In genomic region chr8:48319674-48320073, GRCm38 (mm10) we compare ENCODE assay signal across 29 mouse cellular contexts.
"Had no signal": no experiment of that assay in that cellular context is flagged by ENCODE, and none has a peak within 500 bp of the region (broad histone marks: within the 10 kb centered on the region; RNA-seq: fewer than 3 reads in every experiment).

No protein-coding gene starts in this region.

- DNase-seq: gastrocnemius, adult 2 months; gastrocnemius, postnatal 14 days; gastrocnemius, postnatal 36 days; heart, adult 18-20 months; heart, postnatal 10 days; heart, postnatal 36 days; kidney, adult 11 months; kidney, adult 2 months; kidney, adult 9 months; kidney, postnatal 14 days; kidney, postnatal 36 days; layer of hippocampus, adult 9-11 months; layer of hippocampus, postnatal 36 days; liver; liver, embryonic 13.5 days; liver, postnatal 0 days had no signal

- H3K9me3 ChIP-seq: heart, embryonic 10.5 days; heart, embryonic 12.5 days; hindbrain, embryonic 13.5 days; hindbrain, embryonic 15.5 days; kidney, embryonic 15.5 days; limb, embryonic 10.5 days; limb, embryonic 12.5 days; liver, embryonic 13.5 days; liver, embryonic 15.5 days had no signal

- H3K4me2 ChIP-seq: heart, embryonic 12.5 days; hindbrain, embryonic 13.5 days; hindbrain, embryonic 15.5 days; kidney, embryonic 15.5 days; limb, embryonic 12.5 days; liver, embryonic 11.5 days; liver, embryonic 13.5 days; liver, embryonic 15.5 days had no signal

- ATAC-seq: hindbrain, postnatal 0 days; intestine, embryonic 16.5 days; liver, postnatal 0 days had no signal

- H3K36me3 ChIP-seq: heart, embryonic 12.5 days; hindbrain, embryonic 15.5 days; kidney, embryonic 15.5 days; liver, embryonic 13.5 days; liver, embryonic 15.5 days had no signal

- H3K27me3 ChIP-seq: heart, embryonic 12.5 days; hindbrain, embryonic 13.5 days; hindbrain, embryonic 15.5 days; kidney, embryonic 15.5 days; limb, embryonic 12.5 days; liver, embryonic 13.5 days; liver, embryonic 15.5 days had no signal

- H3K9ac ChIP-seq: heart, embryonic 12.5 days; hindbrain, embryonic 13.5 days; hindbrain, embryonic 15.5 days; kidney, embryonic 15.5 days; limb, embryonic 12.5 days; liver, embryonic 13.5 days; liver, embryonic 15.5 days; liver, postnatal 0 days had no signal

- H3K4me1 ChIP-seq: heart, embryonic 10.5 days; heart, embryonic 12.5 days; hindbrain, embryonic 15.5 days; kidney, embryonic 15.5 days; limb, embryonic 10.5 days; limb, embryonic 12.5 days; liver, embryonic 13.5 days; liver, embryonic 15.5 days had no signal

- H3K4me3 ChIP-seq: gastrocnemius, adult 2 months; heart, embryonic 10.5 days; heart, embryonic 12.5 days; hindbrain, embryonic 13.5 days; hindbrain, embryonic 15.5 days; kidney, embryonic 15.5 days; left cerebral cortex, adult 2 months; limb, embryonic 10.5 days; limb, embryonic 12.5 days; liver, embryonic 13.5 days; liver, embryonic 15.5 days had no signal

- H3K27ac ChIP-seq: gastrocnemius, adult 2 months; heart, embryonic 10.5 days; hindbrain, embryonic 13.5 days; hindbrain, embryonic 15.5 days; hindbrain, postnatal 0 days; kidney, embryonic 15.5 days; kidney, postnatal 0 days; left cerebral cortex, adult 2 months; limb, embryonic 10.5 days; limb, embryonic 12.5 days; liver, embryonic 13.5 days; liver, embryonic 15.5 days had no signal
